Comparison of ENCODE assay signal across 9 mouse cellular contexts in the genomic region with DNA sequence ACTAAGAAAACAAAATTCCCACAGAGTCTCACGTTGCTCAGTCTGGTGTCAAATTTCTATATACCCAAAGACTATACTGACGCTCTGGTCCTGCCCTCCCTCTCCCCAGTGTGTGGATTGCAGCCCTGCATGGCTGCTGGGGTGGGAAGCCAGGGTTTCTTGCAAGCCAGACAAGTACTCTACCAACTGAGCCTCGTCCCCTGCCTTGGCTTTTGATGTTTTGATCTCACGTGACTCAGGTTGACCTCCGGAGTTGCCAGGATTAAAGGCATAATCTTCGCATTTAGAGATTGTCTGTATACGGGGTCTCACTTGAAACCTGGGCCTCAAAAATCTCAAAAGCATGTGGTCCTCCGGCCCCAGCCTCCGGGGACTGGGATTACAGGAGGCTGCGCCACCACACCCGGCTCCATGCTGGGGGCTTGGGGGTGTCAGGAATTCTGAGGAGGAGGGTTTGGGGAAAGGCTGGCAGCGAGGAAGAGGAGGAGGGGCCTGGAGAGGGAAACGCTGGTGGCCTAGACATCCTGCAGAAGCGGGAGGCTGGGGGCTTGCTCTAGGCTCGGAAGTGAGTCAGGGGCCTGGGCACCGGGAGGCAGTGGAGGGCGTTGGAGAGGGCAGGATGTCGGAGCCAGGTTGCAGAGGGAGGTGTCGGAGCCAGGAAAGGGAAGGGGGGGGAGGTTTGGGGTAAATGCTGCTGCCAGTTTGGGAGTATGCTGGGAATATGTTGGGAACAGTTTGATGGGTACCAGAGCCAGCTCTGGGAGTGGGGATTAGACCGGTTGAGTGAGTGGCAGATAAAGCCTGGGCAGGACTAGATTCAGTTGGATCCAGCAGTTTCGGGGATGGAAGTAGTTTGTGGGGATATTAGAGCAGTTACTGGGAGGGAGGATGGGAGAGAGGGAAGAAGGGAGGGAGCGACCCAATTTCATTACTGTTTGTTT. TPM values are rescaled to one million over a fixed set of nuclear protein-coding genes. Genes with fewer than 3 reads are reported as not detected.
A peak's percentile ranks its signal among the peaks of the same experiment; 100 is the strongest.
DNase-seq lines count a peak whose midpoint lies in the region; ATAC-seq lines count a peak whose summit lies in the region.
"Had no signal": no experiment of that assay in that cellular context is flagged by ENCODE, and none has a peak within 500 bp of the region (broad histone marks: within the 10 kb centered on the region; RNA-seq: fewer than 3 reads in every experiment).

No protein-coding gene starts in this region.

- H3K27me3 ChIP-seq in heart, embryonic 10.5 days (ENCODE audit: insufficient read depth, poor library complexity, severe bottlenecking) = peaks cover 51% of the 10 kb centered on the region
- H3K27me3 ChIP-seq in limb, embryonic 12.5 days = peaks cover 31% of the 10 kb centered on the region

- H3K36me3 ChIP-seq in heart, embryonic 10.5 days = 0 out of 2 replicates have a peak, but pooled peaks cover 2% of the 10 kb centered on the region
- H3K36me3 ChIP-seq in limb, embryonic 12.5 days = no peaks in the 10 kb centered on the region

- H3K27ac ChIP-seq in heart, embryonic 10.5 days = peak overlapping the region; percentile 73
- peak overlapping the region; percentile 89 for H3K27ac ChIP-seq in limb, embryonic 12.5 days
- H3K27ac ChIP-seq: macrophage had no signal

- peak overlapping the region; percentile 45 for H3K4me3 ChIP-seq in heart, embryonic 10.5 days
- peak overlapping the region; percentile 23; the same call in 1 of the 2 replicates for H3K4me3 ChIP-seq in limb, embryonic 12.5 days (replicated peaks)

- H3K4me1 ChIP-seq in heart, embryonic 10.5 days = peaks cover 30% of the 10 kb centered on the region
- H3K4me1 ChIP-seq in limb, embryonic 12.5 days (replicated peaks) = peaks cover 38% of the 10 kb centered on the region

- peak overlapping the region; percentile 53 for H3K4me2 ChIP-seq in limb, embryonic 12.5 days

- H3K9ac ChIP-seq in limb, embryonic 12.5 days (replicated peaks) = peak overlapping the region; percentile 42

- no peak for DNase-seq in heart, embryonic 10.5 days (ENCODE audit: low spot score)
- DNase-seq in heart, adult 18-20 months = no peak
- DNase-seq in testis, postnatal 10 days (ENCODE audit: low spot score) = peak; percentile 47
- DNase-seq in testis, postnatal 14 days (ENCODE audit: low spot score) = no peak
- DNase-seq in frontal cortex, adult 2 months (ENCODE audit: extremely low spot score in 1 of 2, low spot score in 1 of 2) = no peak
- DNase-seq in adrenal gland, postnatal 25 days = no peak
- DNase-seq in lung, adult 18-20 months = no peak

- WGBS in heart, embryonic 10.5 days = 6% methylated on average over 22 of the region's 22 CpGs
- 6% methylated on average over 22 of the region's 22 CpGs for WGBS in limb, embryonic 12.5 days

- no peaks in the 10 kb centered on the region for H3K9me3 ChIP-seq in heart, embryonic 10.5 days
- H3K9me3 ChIP-seq in limb, embryonic 12.5 days = no peaks in the 10 kb centered on the region

- ATAC-seq in limb, embryonic 12.5 days (ENCODE audit: insufficient number of reproducible peaks, insufficient read depth, low FRiP score, low TSS enrichment, low read depth) = peak; percentile 67

RNA-seq across cellular contexts. Expression of gene Exoc3l2, which starts 1.5 kb away (rescaled TPM):
- 1.8 and 2.5 TPM in 2 replicates for polyA plus RNA-seq in heart, embryonic 10.5 days (2016; fragmentation: Nextera tagmentation; extraction: Ambion mirVana)
- total RNA-seq in heart, adult 18-20 months (2021) = 1 to 10 TPM in 1 of 2 experiments, under 1 TPM in 1; 0.77 to 1.1 TPM
- 1.5 and 1.8 TPM in 2 replicates for polyA plus RNA-seq in limb, embryonic 12.5 days (2016; fragmentation: Nextera tagmentation; extraction: Ambion mirVana)
- 0.32 and 0.40 TPM in 2 replicates for polyA plus RNA-seq in frontal cortex, adult 2 months (2012; rRNA removed)
- 31.9 and 38.0 TPM in 2 replicates for total RNA-seq in adrenal gland, postnatal 25 days (2021)
- polyA plus RNA-seq: macrophage had no signal

RNA-seq across cellular contexts. Expression of gene Mark4, which starts 6.0 kb away (rescaled TPM):
- polyA plus RNA-seq in heart, embryonic 10.5 days (2016; fragmentation: Nextera tagmentation; extraction: Ambion mirVana) = 7.0 and 8.9 TPM in 2 replicates
- total RNA-seq in heart, adult 18-20 months (2021) = 10 to 100 TPM; 21.3 to 22.1 TPM
- polyA plus RNA-seq in limb, embryonic 12.5 days (2016; fragmentation: Nextera tagmentation; extraction: Ambion mirVana) = 13.5 and 13.6 TPM in 2 replicates
- 47.5 and 49.9 TPM in 2 replicates for polyA plus RNA-seq in frontal cortex, adult 2 months (2012; rRNA removed)
- 56.0 and 69.2 TPM in 2 replicates for total RNA-seq in adrenal gland, postnatal 25 days (2021)

RNA-seq across cellular contexts. Expression of gene Bloc1s3, which starts 43.5 kb away (rescaled TPM):
- 1.5 and 2.0 TPM in 2 replicates for polyA plus RNA-seq in heart, embryonic 10.5 days (2016; fragmentation: Nextera tagmentation; extraction: Ambion mirVana)
- total RNA-seq in heart, adult 18-20 months (2021) = 1 to 10 TPM; 2.7 to 2.8 TPM
- polyA plus RNA-seq in limb, embryonic 12.5 days (2016; fragmentation: Nextera tagmentation; extraction: Ambion mirVana) = 3.6 and 4.1 TPM in 2 replicates
- 7.9 and 8.1 TPM in 2 replicates for polyA plus RNA-seq in frontal cortex, adult 2 months (2012; rRNA removed)
- total RNA-seq in adrenal gland, postnatal 25 days (2021) = 13.0 and 15.9 TPM in 2 replicates

RNA-seq across cellular contexts. Expression of gene Trappc6a, which starts 43.6 kb away (rescaled TPM):
- 95.3 and 107 TPM in 2 replicates for polyA plus RNA-seq in heart, embryonic 10.5 days (2016; fragmentation: Nextera tagmentation; extraction: Ambion mirVana)
- total RNA-seq in heart, adult 18-20 months (2021) = 10 to 100 TPM; 44.3 to 45.3 TPM
- 79.4 and 80.0 TPM in 2 replicates for polyA plus RNA-seq in limb, embryonic 12.5 days (2016; fragmentation: Nextera tagmentation; extraction: Ambion mirVana)
- 23.7 and 30.1 TPM in 2 replicates for polyA plus RNA-seq in frontal cortex, adult 2 months (2012; rRNA removed)
- 76.5 and 92.1 TPM in 2 replicates for total RNA-seq in adrenal gland, postnatal 25 days (2021)

RNA-seq across cellular contexts. Expression of gene Nkpd1, which starts 53.0 kb away (rescaled TPM):
- 0.09 and 0.14 TPM in 2 replicates for polyA plus RNA-seq in heart, embryonic 10.5 days (2016; fragmentation: Nextera tagmentation; extraction: Ambion mirVana)
- total RNA-seq in heart, adult 18-20 months (2021) = under 1 TPM in 1 of 2 experiments, not detected in 1; 0.18 TPM
- polyA plus RNA-seq in limb, embryonic 12.5 days (2016; fragmentation: Nextera tagmentation; extraction: Ambion mirVana) = 0.14 TPM in 1 of 2 replicates, not detected in the other
- polyA plus RNA-seq in frontal cortex, adult 2 months (2012; rRNA removed) = 1.0 and 1.4 TPM in 2 replicates
- not detected in 2 replicates for total RNA-seq in adrenal gland, postnatal 25 days (2021)
- polyA plus RNA-seq: macrophage had no signal
